Mouse (Mus musculus) pancreas, adult 10 weeks (tissue): ENCODE data around the gene Zfp993. TPM values are rescaled to one million over a fixed set of nuclear protein-coding genes. Genes with fewer than 3 reads are reported as not detected.

ENCODE experiments used
- polyA plus RNA-seq: library from polyadenylated mRNA; stranded (reverse); fragments of 350-450 nt; fragmentation: Illumina TruSeq; extraction: RNeasy Lipid Tissue Mini Kit (QIAGEN cat#74804); gene quantifications from one replicate; pipeline ENCODE4 v1.2.3, GENCODE M21; 2015; ENCODE audit warnings: low read depth, low replicate concordance; ENCODE audit not compliant: insufficient read depth

Zfp993 gene
- polyA plus RNA-seq: not detected

DNA sequence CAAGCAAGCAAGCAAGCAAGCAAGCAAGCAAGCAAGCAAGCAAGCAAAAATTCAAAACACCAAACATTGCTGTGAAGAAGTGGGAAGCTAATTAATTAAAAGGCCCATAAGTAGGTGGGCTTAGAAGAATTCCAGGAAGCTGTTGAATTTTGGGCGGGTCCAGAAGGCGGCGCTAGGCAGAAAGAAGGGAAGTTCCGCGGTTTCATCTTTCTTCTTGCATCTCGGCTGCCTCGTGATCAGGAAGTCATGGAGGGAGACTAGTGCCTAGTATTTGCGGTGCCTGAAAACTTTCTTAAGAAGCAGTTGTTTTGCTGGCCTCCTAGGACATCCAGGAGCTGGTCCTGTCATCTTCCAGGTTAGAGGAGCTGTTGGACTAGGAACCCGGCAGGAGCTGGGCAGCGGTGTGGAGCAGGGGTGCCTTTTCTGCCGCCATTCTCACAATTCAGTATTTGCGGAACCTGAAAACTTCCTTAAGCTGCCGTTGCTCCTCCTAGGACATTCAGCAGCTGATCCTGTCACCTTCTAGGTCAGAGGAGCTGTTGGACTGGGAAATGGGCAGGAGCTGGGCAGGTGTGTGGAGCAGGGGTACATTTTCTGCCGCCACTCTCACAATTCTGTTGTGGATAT, at the start of gene Zfp993:
Zfp993 (plus strand) TSS at position 188 of the 627 bp plus-strand sequence.

Other genes starting within 250 kb of the Zfp993 start
- 0.52 TPM for gene Zfp992, start 161.9 kb upstream of the Zfp993 start, polyA plus RNA-seq
- gene Zfp981, start 108.9 kb upstream of the Zfp993 start, polyA plus RNA-seq: not detected